Mouse (Mus musculus) urinary bladder, postnatal 36 days (tissue): ENCODE measurements around the gene Gatad2b.
"Not testable (repeated sequence)": the region's sequence is repeated elsewhere in the genome, so short reads cannot be mapped to it uniquely, and the experiment has no call there.

Source experiments
- DNase-seq, 2 experiments: peaks; one replicate each; pipeline ENCODE4 v3.0.0; 2022; ENCODE audit warnings: low spot score in 2 of 2, mixed read lengths in 1 of 2

The Gatad2b gene

DNA sequence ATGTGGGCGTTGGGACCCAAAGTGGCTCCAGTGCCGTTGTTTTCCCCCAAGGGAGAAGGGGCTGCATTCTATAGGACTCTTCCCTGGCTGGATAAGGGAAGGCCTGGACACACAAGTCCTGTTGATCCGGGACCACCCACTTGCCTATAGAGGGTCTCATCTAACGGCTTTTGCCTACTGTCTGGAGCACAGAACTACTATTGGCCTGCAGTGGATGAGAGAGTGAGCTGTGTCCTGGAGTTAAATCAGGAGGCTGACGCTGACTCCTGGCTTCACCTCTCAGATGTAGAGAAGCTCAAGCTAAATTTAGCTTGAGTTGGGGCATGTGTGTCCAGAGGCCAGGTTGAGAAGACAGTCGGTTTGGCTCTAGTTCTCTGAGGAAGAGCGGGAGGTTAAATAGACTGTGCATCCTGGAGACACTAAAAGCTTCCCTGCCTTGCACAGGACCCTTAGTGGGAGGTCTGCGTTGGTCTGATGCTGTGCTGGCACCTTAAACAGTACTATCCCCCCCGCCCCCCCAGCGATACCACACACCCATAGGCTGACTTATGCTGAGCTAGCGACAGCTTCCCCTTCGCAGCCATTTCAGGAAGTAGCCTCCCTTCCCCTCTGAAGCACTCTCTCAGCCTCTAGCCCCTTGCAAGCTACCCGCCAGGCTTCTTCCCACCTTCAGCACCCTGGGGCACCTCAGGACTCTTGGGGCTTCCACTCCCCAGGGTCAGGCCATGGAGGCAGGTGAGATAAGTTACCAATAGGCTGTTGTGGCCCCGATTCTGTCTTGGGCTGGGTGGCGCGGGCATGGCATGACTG lies 26.8 kb upstream of the Gatad2b start:
- no peak for DNase-seq

DNA sequence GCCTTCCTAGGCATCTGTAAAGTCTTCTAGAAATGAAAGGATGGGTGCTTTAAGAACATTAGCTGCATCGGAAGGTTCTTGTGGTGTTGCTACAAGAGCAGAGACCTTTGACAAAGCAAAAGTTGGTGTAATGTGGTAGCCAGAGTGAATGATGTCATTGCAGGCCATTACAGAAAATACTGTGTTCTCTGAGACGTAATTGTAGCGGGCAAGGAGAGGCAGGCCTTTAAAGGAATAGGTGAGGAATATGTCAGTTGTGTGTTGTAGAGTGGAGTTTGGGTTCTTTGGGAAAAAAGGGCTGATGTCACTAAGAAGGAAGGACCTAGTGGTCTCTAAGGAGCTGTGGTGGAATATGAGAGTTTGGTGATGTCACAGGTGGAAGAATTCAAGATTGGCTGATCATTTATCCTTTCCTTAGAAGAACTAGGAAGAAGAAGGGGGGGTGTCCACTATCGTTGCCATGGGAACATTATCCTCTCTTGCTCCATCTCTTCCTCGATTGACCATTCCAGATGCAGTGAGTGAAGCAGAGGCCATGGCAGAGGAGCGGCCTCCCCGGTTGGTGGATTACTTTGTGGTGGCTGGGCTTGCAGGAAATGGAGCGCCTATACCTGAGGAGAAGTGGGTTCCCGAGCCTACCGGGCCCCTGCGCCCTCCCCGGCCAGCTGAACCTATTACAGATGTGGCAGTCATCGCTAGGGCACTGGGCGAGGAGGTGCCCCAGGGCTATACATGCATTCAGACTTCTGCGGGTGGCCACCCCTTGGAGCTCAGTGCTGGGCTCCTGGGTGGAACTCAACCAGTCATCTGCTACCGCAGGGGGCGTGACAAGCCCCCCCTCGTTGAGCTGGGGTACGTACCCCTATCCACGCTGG lies 25.8 kb upstream of the Gatad2b start:
- DNase-seq = no peak

DNA sequence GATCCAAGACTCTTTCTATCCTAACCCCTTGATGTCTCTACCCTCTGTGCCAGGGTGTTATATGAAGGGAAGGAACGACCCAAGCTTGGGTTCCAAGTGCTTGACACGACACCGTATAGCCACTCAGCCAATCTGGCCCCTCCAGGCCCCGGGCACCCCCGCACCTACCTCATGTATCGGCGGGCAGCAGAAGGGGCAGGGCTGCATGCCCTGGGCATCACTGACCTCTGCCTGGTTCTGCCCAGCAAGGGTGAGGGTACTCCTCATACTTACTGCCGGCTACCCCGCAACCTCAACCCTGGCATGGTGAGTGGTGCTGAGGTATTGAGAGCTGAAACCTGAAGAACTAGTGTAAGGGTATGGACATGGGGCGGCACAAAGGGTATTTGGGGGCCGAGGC lies 24.8 kb upstream of the Gatad2b start:
- no peak for DNase-seq

GRCm38 (mm10) chr3:90268971-90269370 lies 24.0 kb upstream of the Gatad2b start:
- DNase-seq = no peak

DNA sequence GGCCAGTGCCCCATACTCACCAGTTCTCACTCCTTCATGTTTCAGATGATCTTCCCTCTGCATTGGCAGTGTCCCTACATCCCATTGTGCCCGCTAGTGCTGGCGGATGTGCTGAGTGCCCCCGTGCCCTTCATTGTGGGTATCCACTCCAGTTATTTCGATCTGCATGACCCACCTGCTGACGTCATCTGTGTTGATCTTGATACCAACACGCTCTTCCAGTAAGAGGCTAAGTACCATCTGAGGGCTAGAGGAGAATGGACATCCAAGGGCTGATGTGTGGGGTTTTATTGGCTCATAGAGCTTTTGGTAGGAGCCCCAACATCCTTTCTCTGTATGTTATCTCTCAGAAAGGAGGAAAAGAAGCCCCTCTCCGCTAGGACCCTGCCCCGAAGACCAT lies 22.2 kb upstream of the Gatad2b start:
- DNase-seq = no peak

DNA sequence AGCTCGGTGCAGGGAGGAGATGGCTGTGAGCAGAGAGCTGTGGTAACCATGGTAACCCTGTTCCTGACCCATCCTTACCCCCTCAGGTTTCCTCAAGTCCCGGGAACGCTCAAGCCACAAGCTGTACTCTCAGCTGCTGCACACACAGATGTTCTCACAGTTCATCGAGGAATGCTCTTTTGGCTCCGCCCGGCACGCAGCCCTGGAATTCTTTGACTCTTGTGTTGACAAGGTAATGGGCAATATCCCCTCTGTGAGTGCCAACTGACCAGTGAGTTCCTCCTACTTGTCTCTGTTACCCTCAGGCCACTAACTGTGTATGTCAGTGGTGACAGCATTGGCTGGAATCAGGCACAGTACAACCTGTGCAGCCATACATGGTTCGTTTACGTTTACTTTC lies 20.8 kb upstream of the Gatad2b start:
- no peak for DNase-seq

DNA sequence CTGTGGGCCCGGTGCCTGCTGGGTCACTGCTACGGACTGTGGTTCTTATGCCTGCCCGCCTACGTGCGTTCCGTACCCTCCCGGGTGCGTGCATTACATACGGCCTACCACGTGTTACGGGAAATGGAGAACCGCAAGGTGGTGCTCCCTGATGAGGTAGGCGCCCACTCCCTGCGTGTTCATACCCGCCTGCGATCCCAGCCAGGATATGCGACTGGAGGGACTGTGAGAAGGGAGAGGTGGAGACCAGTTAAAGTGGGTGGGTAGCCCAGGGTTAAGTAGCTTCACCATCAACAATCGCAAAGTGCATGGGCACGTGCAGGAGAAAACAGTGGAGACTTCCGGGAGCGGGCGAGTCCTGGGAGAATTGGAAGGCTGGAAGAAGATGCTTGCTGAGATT lies 19.1 kb upstream of the Gatad2b start:
- no peak for DNase-seq

GRCm38 (mm10) chr3:90275286-90275685 lies 17.7 kb upstream of the Gatad2b start:
- no peak for DNase-seq

DNA sequence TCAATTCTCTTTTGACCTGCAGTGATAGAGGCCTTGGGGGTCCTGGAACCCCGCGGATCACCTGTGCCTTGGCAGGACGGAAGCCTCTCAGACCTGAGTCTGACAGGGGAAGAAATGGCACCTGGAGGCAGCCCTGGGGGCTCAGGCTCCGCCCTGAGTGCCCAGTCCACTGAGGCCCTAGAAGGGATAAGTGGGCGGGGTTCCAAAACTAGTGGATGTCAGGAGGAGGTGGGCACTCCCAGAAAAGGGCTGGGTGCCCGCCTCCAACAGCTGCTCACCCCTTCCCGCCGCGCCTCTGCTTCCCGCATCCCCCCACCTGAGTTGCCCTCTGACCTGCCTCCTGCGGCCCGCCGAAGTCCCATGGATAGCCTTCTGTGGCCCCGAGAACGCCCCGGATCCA lies 16.1 kb upstream of the Gatad2b start:
- no peak for DNase-seq

DNA sequence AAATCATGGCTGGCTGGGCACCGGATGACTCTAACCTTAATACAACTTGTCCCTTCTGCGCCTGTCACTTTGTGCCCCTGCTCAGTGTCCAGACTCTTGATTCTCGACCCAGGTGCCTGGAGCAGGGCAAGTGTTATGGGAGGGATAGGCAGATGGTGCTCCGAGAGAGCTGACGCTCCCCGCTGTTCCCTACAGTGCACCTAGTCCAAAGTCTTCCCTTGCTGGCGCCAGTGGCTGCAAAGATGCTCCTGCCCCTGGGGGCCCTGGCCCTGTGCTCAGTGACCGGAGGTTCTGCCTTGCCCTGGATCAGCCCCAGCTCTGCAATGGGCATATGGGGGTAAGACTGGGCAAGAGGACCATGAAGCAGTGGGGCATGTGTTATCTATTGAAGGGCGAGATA lies 15.2 kb upstream of the Gatad2b start:
- DNase-seq = no peak

DNA sequence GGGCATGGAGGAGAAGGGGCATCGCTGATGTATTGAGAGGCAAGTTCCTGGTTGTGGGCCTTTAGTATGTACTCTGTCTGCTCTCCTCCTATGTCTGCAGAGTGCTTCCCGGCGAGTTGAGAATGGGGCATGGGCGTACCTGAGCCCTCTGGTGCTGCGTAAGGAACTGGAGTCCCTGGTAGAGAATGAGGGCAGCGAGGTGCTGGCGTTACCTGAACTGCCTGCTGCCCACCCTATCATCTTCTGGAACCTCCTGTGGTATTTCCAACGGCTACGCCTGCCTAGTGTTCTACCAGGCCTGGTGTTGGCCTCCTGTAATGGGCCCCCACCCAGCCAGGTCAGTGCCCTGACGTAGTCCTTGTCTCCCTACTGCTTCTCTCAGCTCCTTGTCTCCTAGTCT lies 14.8 kb upstream of the Gatad2b start:
- no peak for DNase-seq

DNA sequence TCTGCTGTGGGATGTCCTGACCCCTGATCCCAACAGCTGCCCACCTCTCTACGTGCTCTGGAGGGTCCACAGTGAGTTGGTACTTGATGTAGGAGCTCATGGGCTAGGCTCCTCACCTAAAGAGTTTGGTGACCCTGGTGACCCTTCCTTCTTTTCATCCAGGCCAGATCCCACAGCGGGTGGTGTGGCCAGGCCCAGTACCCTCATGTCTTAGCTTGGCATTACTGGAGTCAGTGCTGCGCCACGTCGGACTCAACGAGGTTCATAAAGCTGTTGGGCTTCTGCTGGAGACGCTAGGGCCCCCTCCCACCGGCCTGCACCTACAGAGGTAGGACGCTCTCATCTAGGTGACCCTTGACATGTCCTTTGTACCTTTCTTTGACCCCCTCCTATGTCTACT lies 13.8 kb upstream of the Gatad2b start:
- no peak for DNase-seq

DNA sequence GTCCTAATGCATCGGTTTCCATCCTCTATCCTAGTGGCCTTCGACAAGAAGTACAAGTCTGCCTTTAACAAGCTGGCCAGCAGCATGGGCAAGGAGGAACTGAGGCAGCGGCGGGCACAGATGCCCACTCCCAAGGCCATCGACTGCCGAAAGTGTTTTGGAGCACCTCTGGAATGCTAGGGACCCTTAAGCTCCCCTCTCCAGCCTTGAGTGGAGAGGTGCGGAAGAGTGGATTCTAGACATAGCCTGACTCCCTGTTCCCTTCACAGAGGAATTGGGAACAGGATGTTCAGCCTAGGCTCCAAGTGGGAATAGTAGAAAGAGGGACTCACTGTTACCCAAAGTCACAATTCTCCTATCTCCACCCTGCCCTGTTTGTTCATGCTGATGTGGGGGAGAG lies 13.2 kb upstream of the Gatad2b start:
- no peak for DNase-seq

DNA sequence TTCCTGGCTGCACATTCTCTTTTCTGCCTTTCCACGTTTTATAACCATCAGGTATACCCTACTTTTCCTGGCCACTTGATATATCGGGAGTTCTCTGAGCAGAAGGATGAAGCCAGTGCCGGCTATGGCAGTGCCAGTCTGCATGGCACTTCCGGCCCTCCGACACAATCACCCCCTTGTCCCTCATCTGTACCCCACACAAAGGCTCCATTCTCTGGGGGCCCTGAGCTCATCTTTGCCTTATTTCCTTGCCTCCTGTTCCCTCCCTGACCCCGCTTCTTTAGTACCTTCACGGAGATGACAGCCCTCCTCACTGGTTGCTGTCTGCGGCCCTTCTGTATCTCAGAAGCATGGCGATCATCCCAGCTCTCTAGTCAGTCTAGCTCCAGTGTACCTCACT lies 12.3 kb upstream of the Gatad2b start:
- no peak for DNase-seq

GRCm38 (mm10) chr3:90284150-90284549 lies 8.8 kb upstream of the Gatad2b start:
- no peak for DNase-seq

DNA sequence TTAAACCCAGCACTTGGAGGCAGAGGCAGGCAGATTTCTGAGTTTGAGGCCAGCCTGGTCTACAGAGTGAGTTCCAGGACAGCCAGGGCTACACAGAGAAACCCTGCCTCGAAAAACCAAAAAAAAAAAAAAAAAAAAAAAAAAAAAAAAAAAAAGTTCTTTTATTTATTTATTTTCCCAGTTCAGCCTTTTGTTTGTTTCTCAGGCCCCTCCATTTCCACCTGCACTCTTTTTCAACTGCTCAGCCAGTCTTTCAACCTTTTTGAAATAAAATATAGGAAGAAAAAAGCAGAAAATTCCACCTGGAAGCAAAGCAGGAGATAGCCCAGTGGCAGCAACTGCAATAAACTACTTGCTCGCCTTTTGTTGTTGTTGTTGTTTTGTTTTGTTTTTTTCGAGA lies 3.6 kb upstream of the Gatad2b start:
- not testable (repeated sequence) for DNase-seq

- no peak for DNase-seq
These were observed 2.4 kb upstream of the Gatad2b start for GRCm38 (mm10) chr3:90290602-90291001.

DNA sequence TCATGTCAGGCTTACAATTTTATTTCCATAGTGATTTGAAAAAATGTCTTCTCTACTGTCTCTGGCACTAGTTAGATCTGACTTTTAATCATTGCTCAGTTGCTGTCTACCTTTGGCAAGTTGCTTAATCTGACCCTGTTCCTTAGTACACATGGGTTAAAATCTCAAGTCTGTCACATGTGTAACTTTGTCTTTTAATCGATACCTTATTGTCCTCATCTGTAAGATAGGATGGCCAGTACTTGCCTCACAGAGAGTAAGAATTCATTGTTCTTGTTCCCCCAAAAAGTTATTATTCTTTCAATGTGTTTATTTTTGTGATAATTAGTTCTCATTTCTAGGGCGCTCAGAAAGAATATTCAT lies 1.0 kb upstream of the Gatad2b start:
- no peak for DNase-seq

DNA sequence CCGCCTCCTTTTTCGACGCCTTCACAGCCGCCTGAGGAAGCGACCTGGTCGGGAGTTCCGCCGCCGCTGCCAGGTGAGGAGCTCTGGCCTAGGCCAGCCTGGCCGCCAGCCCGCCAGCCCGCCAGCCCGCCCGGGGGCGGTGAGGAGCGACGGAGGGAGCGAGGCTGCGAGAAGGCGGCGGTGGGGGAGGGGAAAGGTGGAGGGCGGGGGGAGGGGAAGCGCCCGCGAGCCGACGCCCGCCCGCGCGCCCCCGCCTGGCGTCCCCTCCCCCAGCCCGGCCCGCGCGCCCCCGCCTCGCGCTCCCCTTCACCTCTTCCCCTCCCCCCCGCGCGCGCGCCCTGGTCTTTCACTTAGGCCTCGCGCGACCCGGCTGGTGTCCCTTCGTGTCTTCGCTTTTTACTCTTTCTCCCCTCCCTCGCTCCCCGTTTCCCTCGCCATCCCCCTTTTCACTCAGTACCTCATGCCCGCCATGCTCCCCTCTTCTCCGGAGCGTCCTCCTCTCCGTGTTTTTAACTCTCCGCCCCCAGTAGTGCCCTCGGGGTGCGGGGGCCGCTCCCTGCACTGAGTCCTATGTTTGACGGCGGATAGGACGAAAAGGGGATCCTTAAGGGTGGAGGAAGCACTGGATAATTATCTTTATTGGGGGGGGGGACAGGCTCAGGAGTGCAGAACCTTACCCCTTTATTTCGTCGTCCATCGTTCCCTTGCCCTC lies 530 bp downstream of the Gatad2b start:
- peak; percentile 15 to 48 for DNase-seq

- peak in 1 of 2 experiments; percentile 7 for DNase-seq
These were observed 1.1 kb downstream of the Gatad2b start for GRCm38 (mm10) chr3:90294064-90294440.

DNA sequence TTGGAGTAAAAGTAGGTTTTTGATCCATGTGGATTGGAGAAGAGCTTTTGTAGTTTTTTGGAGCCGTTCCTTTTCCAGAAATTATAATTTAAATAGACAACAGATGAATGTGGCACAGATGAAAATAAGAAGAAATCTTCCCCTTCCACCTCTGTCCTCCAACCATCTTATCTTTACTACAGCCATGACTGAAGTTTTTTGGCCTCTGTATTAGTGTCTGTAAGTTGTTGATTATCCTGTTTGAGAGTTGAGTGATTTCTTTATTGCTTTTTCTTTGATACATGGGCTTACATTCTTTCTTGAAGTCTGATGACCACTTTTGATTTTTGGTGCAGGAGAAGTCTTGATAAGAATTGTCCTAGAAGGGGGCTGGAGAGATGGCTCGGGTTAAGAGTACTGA lies 1.7 kb downstream of the Gatad2b start:
- no peak for DNase-seq

DNA sequence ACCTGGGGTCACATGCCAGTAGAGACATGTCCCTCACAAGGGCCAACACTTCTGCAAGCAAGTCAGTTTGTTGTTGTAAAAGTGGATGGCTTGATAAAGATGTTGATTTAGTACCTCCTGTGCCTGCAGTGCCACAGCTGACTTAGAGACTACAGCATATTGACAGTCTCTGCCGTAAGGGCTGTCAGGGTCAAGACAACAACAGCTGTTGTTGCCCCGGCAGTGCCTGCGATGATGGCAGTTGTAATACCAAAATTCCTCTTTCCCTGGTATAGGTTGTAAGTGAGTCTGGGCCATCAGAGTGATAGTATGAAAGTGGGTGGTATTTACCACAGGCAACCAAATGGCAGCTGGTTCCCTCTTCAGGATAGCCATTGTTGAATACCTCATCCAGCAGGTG lies 12.8 kb downstream of the Gatad2b start:
- DNase-seq = peak in 1 of 2 experiments; percentile 3

- no peak for DNase-seq
These were observed 16.6 kb downstream of the Gatad2b start for GRCm38 (mm10) chr3:90309589-90309988.
